Mouse (Mus musculus): ENCODE results near the gene Tmem189.

The Tmem189 gene

GRCm38 (mm10) chr2:167593551-167594250, 95.9 kb downstream of the Tmem189 start:
- no peak for DNase-seq (ENCODE audit: low spot score in 2 of 2)

Data from natural killer cell, adult 2 months (primary cell).